Mouse (Mus musculus): ENCODE data around the gene Atp5h.

DNA sequence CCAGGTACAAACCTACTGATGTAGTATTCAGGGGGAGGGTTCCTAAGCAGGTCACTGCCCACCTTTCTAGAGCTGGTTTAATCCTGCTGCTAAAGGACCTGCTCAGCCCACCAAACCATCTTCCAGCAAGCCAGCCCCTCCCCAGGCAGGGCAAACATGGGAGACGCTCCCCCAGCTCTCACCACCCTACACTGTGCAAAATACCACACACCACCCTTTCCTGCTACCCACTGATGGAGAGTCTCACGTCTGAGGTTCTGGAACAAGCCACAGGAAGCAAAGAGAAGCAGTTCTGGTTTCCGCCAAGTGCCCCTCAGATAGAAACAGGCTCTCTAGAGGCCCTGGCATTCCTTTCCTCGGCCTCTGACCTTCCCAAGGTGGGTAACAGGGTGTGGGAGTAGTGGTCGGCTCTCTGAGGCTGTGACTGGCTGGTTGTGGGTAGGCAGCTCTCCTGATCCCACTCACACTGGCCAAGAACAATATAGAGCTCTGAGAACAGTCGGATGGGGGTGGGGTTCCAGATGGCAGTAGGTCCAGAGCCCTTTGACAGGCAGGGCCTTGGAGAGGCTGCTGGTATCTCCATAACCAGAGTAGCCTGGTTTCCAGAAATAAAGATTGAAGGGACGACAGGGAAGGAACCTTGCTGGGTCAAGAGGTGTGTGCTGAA, 53.6 kb downstream of the Atp5h start:
- TF ChIP-seq CTCF (IDR thresholded peaks at IDR 0.05; ENCODE audit: low read depth, low read length) (no peak), POLR2AphosphoS5 (IDR thresholded peaks at IDR 0.05; ENCODE audit: insufficient replicate concordance, low read depth, low read length) (no peak)

All from G1E (cell line).